Mouse (Mus musculus): ENCODE results near the gene Fkbp14. TPM values are rescaled to one million over a fixed set of nuclear protein-coding genes. Genes with fewer than 3 reads are reported as not detected.

Fkbp14 gene
- polyA plus RNA-seq, 1 experiment from 2014 or later, result 11.3 TPM

GRCm38 (mm10) chr6:54600681-54601347 is 3.7 kb upstream of the Fkbp14 start:
- no peak for DNase-seq (ENCODE audit: extremely low spot score, low spot score)
- Histone ChIP-seq H3K36me3 (replicated peaks) (peaks cover 6% of the 10 kb centered on the region), H3K4me3 (no peak overlapping the region), H3K27ac (no peak overlapping the region), H3K4me1 (peaks cover 16% of the 10 kb centered on the region), H3K9me3 (no peaks in the 10 kb centered on the region; the same call in 1 of the 2 replicates), H3K27me3 (ENCODE audit: poor library complexity, severe bottlenecking) (no peaks in the 10 kb centered on the region)
- 89% methylated on average over 5 of the region's 5 CpGs for WGBS

- Histone ChIP-seq H3K27ac (no peak overlapping the region), H3K9me3 (no peaks in the 10 kb centered on the region), H3K4me1 (peaks cover 40% of the 10 kb centered on the region), H3K27me3 (ENCODE audit: poor library complexity, severe bottlenecking) (no peaks in the 10 kb centered on the region), H3K4me3 (no peak overlapping the region), H3K36me3 (replicated peaks) (no peaks in the 10 kb centered on the region; the same call in 1 of the 2 replicates)
- no peak for DNase-seq (ENCODE audit: extremely low spot score, low spot score)
- 90% methylated on average over 3 of the region's 3 CpGs for WGBS
These were observed 603 bp upstream of the Fkbp14 start for GRCm38 (mm10) chr6:54597711-54598110.

- Histone ChIP-seq H3K36me3 (replicated peaks) (no peaks in the 10 kb centered on the region), H3K27ac (peak overlapping the region; percentile 92), H3K4me3 (peak overlapping the region; percentile 90), H3K4me1 (peaks cover 61% of the 10 kb centered on the region), H3K27me3 (ENCODE audit: poor library complexity, severe bottlenecking) (no peaks in the 10 kb centered on the region), H3K9me3 (no peaks in the 10 kb centered on the region)
- DNase-seq (ENCODE audit: extremely low spot score, low spot score), result no peak
- under 1% methylated on average over 48 of the region's 48 CpGs for WGBS
These were observed 1.7 kb downstream of the Fkbp14 start for GRCm38 (mm10) chr6:54595330-54595878.

- H3K27ac ChIP-seq, result peak within 1 kb of the TSS; percentile 92
- DNase-seq (ENCODE audit: extremely low spot score, low spot score), result peak; percentile 86
- 0% methylated on average over 48 of the region's 49 CpGs for WGBS
- no peaks in the 10 kb centered on the region for H3K9me3 ChIP-seq
- H3K4me1 ChIP-seq, result peaks cover 61% of the 10 kb centered on the region
- no peaks in the 10 kb centered on the region for H3K36me3 ChIP-seq (replicated peaks)
- no peaks in the 10 kb centered on the region for H3K27me3 ChIP-seq (ENCODE audit: poor library complexity, severe bottlenecking)
- H3K4me3 ChIP-seq, result peak within 1 kb of the TSS; percentile 90
These were observed 2.4 kb downstream of the Fkbp14 start, which contains the start of gene Plekha8 for GRCm38 (mm10) chr6:54594469-54595329. Gene Plekha8 (plus strand): TSS chr6:54595111.

- H3K4me1 ChIP-seq, result peaks cover 65% of the 10 kb centered on the region
- no peaks in the 10 kb centered on the region for H3K27me3 ChIP-seq (ENCODE audit: poor library complexity, severe bottlenecking)
- DNase-seq (ENCODE audit: extremely low spot score, low spot score), result no peak
- H3K4me3 ChIP-seq, result peak overlapping the region; percentile 90
- H3K27ac ChIP-seq, result peak overlapping the region; percentile 86
- no peaks in the 10 kb centered on the region for H3K9me3 ChIP-seq
- 57% methylated on average over 8 of the region's 8 CpGs for WGBS
- no peaks in the 10 kb centered on the region for H3K36me3 ChIP-seq (replicated peaks)
These were observed 3.2 kb downstream of the Fkbp14 start for GRCm38 (mm10) chr6:54593766-54594468.

DNA sequence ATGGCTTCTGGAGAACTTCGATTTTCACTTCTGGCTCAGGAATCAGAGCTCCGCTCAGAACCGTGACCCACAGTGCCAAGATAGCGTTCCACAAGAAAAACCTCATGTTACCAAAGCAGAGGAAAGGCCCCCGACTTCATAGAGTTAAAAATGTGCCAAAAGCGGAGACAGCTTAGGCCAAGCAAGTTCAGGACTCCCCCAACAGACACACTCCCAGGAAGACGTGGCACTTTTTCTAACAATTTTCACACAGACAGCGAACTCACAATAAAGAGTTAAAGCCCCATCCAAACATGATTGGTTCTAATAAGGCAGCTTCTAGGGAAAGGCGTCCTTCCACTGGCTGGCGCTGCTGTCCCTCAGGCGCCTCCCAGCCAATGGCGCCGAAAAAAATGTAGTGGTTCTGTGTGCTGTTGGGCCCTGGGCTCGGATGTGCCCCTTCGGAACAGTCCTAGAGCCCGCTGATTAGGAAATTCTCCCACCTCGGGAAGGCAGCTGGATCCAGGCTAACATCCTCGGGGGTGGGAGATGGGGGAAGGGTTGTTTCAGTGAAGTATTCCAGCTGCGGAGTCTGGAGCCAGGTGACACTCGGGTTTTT is 4.1 kb downstream of the Fkbp14 start:
- Histone ChIP-seq H3K27ac (peak overlapping the region; percentile 86), H3K9me3 (no peaks in the 10 kb centered on the region), H3K27me3 (ENCODE audit: poor library complexity, severe bottlenecking) (no peaks in the 10 kb centered on the region), H3K4me3 (peak overlapping the region; percentile 60), H3K4me1 (peaks cover 70% of the 10 kb centered on the region), H3K36me3 (replicated peaks) (no peaks in the 10 kb centered on the region)
- peak; percentile 84 for DNase-seq (ENCODE audit: extremely low spot score, low spot score)
- WGBS, result under 1% methylated on average over 20 of the region's 20 CpGs

GRCm38 (mm10) chr6:54591778-54592177 is 5.3 kb downstream of the Fkbp14 start:
- 65% methylated on average over 6 of the region's 6 CpGs for WGBS
- Histone ChIP-seq H3K9me3 (no peaks in the 10 kb centered on the region), H3K4me3 (peak overlapping the region; percentile 60), H3K4me1 (peaks cover 63% of the 10 kb centered on the region), H3K27me3 (ENCODE audit: poor library complexity, severe bottlenecking) (no peaks in the 10 kb centered on the region), H3K36me3 (replicated peaks) (no peaks in the 10 kb centered on the region), H3K27ac (no peak overlapping the region)
- no peak for DNase-seq (ENCODE audit: extremely low spot score, low spot score)

DNA sequence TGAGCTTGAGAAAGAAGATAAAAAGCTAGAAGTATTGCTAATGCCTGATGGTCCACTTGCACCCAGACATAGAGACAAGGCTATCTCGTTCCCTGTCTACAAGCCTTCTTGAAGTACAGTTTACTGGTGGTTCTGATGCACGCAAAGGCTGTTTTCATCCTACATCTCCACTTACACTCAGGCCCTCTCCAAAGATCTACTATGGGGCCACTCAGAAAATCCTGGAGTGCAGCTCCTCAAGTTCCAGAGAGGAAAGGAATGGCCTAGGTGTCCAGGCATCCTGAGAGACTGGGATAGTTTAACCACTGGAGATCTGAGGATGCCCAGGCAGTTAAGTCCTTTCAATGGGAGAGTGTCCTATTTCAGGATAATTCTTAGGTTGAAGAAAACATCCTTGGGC is 6.4 kb downstream of the Fkbp14 start:
- 93% methylated on average over 2 of the region's 2 CpGs for WGBS
- no peak overlapping the region for H3K4me3 ChIP-seq
- H3K9me3 ChIP-seq, result no peaks in the 10 kb centered on the region
- no peaks in the 10 kb centered on the region for H3K36me3 ChIP-seq (replicated peaks)
- H3K27ac ChIP-seq, result no peak overlapping the region
- no peaks in the 10 kb centered on the region for H3K27me3 ChIP-seq (ENCODE audit: poor library complexity, severe bottlenecking)
- DNase-seq (ENCODE audit: extremely low spot score, low spot score), result no peak
- H3K4me1 ChIP-seq, result peaks cover 53% of the 10 kb centered on the region

- WGBS, result 40% methylated on average over 1 of the region's 1 CpGs
These were observed 8.9 kb downstream of the Fkbp14 start for GRCm38 (mm10) chr6:54588212-54588611.

GRCm38 (mm10) chr6:54587683-54588082 is 9.4 kb downstream of the Fkbp14 start:
- H3K9me3 ChIP-seq, result no peaks in the 10 kb centered on the region

More at GRCm38 (mm10) chr6:54588212-54588611, 8.9 kb downstream of the Fkbp14 start:
- DNase-seq (ENCODE audit: extremely low spot score, low spot score), result no peak
- Histone ChIP-seq H3K27me3 (ENCODE audit: poor library complexity, severe bottlenecking) (no peaks in the 10 kb centered on the region), H3K4me3 (no peak overlapping the region), H3K27ac (no peak overlapping the region), H3K4me1 (peaks cover 31% of the 10 kb centered on the region), H3K36me3 (replicated peaks) (peaks cover 5% of the 10 kb centered on the region; the same call in 1 of the 2 replicates), H3K9me3 (no peaks in the 10 kb centered on the region)

GRCm38 (mm10) chr6:54586911-54587310 is 10.2 kb downstream of the Fkbp14 start:
- WGBS, result 91% methylated on average over 8 of the region's 8 CpGs
- H3K27me3 ChIP-seq (ENCODE audit: poor library complexity, severe bottlenecking), result no peaks in the 10 kb centered on the region

More at GRCm38 (mm10) chr6:54587683-54588082, 9.4 kb downstream of the Fkbp14 start:
- Histone ChIP-seq H3K4me3 (no peak overlapping the region), H3K36me3 (replicated peaks) (peaks cover 6% of the 10 kb centered on the region; the same call in 1 of the 2 replicates), H3K27me3 (ENCODE audit: poor library complexity, severe bottlenecking) (no peaks in the 10 kb centered on the region), H3K4me1 (peaks cover 30% of the 10 kb centered on the region), H3K27ac (no peak overlapping the region)
- no peak for DNase-seq (ENCODE audit: extremely low spot score, low spot score)
- 86% methylated on average over 4 of the region's 4 CpGs for WGBS

DNA sequence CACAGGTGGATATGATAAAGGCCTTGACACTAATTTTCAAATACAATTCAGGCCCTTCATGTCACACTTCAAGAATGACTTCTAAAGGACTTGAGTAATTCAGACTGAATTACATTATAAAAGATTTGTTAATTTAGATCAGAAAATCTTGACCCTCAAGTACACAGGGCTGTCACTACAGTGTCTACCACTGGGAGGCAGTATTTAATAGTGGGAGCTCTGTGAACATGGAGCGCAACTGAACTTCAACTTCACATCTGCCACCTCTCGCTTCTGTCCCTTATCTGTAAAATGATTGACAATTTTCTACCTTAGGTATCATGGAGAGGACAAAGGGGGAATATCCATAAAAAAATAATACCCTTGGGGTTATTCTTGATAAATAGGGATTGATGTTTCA is 10.9 kb downstream of the Fkbp14 start:
- no peak overlapping the region for H3K27ac ChIP-seq
- peaks cover 15% of the 10 kb centered on the region for H3K4me1 ChIP-seq
- H3K4me3 ChIP-seq, result no peak overlapping the region
- H3K36me3 ChIP-seq (replicated peaks), result peaks cover 11% of the 10 kb centered on the region
- no peak for DNase-seq (ENCODE audit: extremely low spot score, low spot score)
- no peaks in the 10 kb centered on the region for H3K9me3 ChIP-seq
- WGBS, result 47% methylated on average over 2 of the region's 2 CpGs
- no peaks in the 10 kb centered on the region for H3K27me3 ChIP-seq (ENCODE audit: poor library complexity, severe bottlenecking)

More at GRCm38 (mm10) chr6:54586911-54587310, 10.2 kb downstream of the Fkbp14 start:
- Histone ChIP-seq H3K4me1 (peaks cover 22% of the 10 kb centered on the region), H3K27ac (no peak overlapping the region), H3K9me3 (no peaks in the 10 kb centered on the region), H3K4me3 (no peak overlapping the region), H3K36me3 (replicated peaks) (peaks cover 11% of the 10 kb centered on the region)
- no peak for DNase-seq (ENCODE audit: extremely low spot score, low spot score)
